Mouse (Mus musculus): ENCODE results near the gene Arl16.

- no peak for TF ChIP-seq EP300 (IDR thresholded peaks at IDR 0.05; ENCODE audit: low read depth)
- no peak for TF ChIP-seq CTCF (IDR thresholded peaks at IDR 0.05; ENCODE audit: low read depth)
These were observed 3.0 kb downstream of the Arl16 start for GRCm38 (mm10) chr11:120464365-120464764.

Data from liver, embryonic 14.5 days (tissue).